Mouse (Mus musculus) heart, adult 2 months (tissue): ENCODE measurements at regions not wholly inside any gene's neighbourhood (a gene's known extent, or its start where the extent isn't known, plus 50 kb on each side); places are given as distances from the start of the nearest gene placed in this dataset.

Experiments
- DNase-seq, 2 experiments: peaks; one replicate each; pipeline ENCODE4 v3.0.0; 2021
- H3K27ac ChIP-seq: fragments of 200-600 bp; 2 replicates; pipeline ENCODE4 v1.8.1; 2022
- H3K27me3 ChIP-seq: fragments of 200-500 bp; 2 replicates; pipeline ENCODE4 v1.6.1; 2012; ENCODE audit warnings: mild to moderate bottlenecking, low read length, inconsistent platforms, mixed read lengths; ENCODE audit not compliant: control insufficient read depth, insufficient read depth
- H3K36me3 ChIP-seq: fragments of 200-500 bp; 2 replicates; pipeline ENCODE4 v1.6.1; 2012; ENCODE audit warnings: low read length, inconsistent platforms; ENCODE audit not compliant: control insufficient read depth, insufficient read depth
- H3K4me1 ChIP-seq: fragments of 200-500 bp; 2 replicates; pipeline ENCODE4 v1.6.1; 2011; ENCODE audit warnings: low read length; ENCODE audit not compliant: control insufficient read depth, insufficient read depth
- H3K4me3 ChIP-seq: fragments of 200-600 bp; 2 replicates; pipeline ENCODE4 v1.8.1; 2022
- H3K79me2 ChIP-seq: fragments of 200-500 bp; replicated peaks from 2 replicates; pipeline ENCODE4 v1.6.1; 2012; ENCODE audit warnings: mild to moderate bottlenecking, inconsistent platforms, low read length, moderate library complexity, mixed read lengths; ENCODE audit not compliant: control insufficient read depth, insufficient read depth
- H3K9ac ChIP-seq: fragments of 200-500 bp; 2 replicates; pipeline ENCODE4 v1.6.1; 2012; ENCODE audit warnings: low read depth, mild to moderate bottlenecking, control low read depth, inconsistent platforms, low read length, mixed read lengths
- CTCF ChIP-seq: fragments of 200-600 bp; IDR thresholded peaks from 2 replicates; pipeline ENCODE4 v1.8.1; 2022; ENCODE audit warnings: antibody characterized with exemption, mild to moderate bottlenecking, moderate library complexity
- EP300 ChIP-seq: fragments of 200-500 bp; IDR thresholded peaks from 2 replicates; pipeline ENCODE4 v1.6.1; 2011; ENCODE audit warnings: low read depth, low read length, control low read depth; ENCODE audit not compliant: insufficient read depth
- POLR2A ChIP-seq: fragments of 200-500 bp; IDR thresholded peaks from 2 replicates; pipeline ENCODE4 v1.6.1; 2011; ENCODE audit warnings: mild to moderate bottlenecking, low read depth, low read length, control low read depth; ENCODE audit not compliant: insufficient read depth
- WGBS: fragments of 180-500 bp; shearing (Covaris S2); methylation state at CpG from one replicate; pipeline ENCODE4 v1.1.7; 2018; 5-methylcytosine and 5-hydroxymethylcytosine counted together
- intact Hi-C: fragments of 180-260 bp; cut with DNase I; formaldehyde crosslinking; loops from one replicate; pipeline ENCODE4 v1.15.1; 2025

DNA sequence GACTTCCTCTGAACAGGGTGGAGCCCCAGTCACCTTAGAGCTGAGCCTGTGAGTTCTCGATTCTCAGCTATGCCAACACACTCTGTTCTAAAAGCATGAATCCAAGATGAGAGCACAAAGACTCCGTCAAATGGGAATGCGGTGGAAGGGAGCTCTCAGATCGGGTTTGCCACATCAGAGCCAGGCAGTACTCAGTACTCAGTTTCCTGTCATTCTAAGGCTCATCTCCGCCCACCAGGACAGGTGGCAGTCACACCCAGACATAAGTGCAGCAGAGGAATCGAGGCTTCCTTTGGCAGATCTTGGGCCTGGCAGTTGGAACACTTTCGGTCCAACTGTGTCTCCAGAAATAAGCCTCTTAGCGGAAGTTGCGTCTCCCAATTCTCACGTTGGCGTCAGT lies 94.4 kb upstream of the Epb41l3 start:
- no peak for DNase-seq
- H3K79me2 ChIP-seq, result no peaks in the 10 kb centered on the region
- no peaks in the 10 kb centered on the region for H3K27me3 ChIP-seq
- no peak overlapping the region for H3K4me3 ChIP-seq
- no peak overlapping the region for H3K27ac ChIP-seq
- 85% methylated on average over 11 of the region's 11 CpGs for WGBS
- TF ChIP-seq CTCF (no peak), POLR2A (no peak), EP300 (no peak)
- H3K36me3 ChIP-seq, result no peaks in the 10 kb centered on the region
- H3K9ac ChIP-seq, result no peak overlapping the region
- no peaks in the 10 kb centered on the region for H3K4me1 ChIP-seq
- intact Hi-C loops, result no loop called here

DNA sequence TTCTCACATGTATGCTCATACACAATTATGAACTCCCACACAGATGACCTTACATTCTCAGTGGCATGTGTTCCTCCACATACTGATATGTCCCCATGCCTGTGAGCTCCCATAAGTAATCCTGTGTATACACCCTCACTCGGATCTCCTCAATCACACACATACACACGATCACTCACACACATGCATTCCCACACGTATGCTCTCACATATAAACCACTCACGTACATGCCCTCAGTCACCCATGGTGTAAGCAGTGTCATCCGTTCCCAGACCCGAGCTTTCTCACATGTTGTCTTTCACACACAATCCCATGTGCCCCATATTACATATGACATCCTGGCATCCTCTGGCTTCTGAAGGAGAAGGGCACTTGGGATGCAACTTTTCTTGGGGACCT lies 93.4 kb upstream of the Epb41l3 start:
- WGBS, result 90% methylated on average over 6 of the region's 6 CpGs
- intact Hi-C loops, result no loop called here

DNA sequence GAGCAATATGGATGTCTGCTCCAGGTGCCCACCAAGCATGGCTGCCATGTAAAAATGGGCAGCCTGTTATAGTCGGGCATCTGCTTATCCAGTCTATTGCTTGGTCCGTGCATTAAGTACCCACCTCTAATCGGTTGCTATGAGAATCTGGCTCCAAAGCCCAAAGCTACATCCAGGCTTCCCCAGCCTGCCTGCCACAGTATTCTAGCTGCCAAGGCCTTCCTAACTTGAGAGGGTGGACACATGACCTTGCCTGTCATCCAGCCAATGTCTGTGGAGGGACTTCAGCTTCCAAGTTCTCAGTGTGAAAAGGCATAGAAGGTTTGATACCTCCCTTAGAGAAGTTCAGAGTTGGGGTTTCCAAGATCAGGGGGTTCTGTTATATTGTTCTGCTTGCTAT lies 75.6 kb upstream of the Epb41l3 start:
- H3K36me3 ChIP-seq, result no peaks in the 10 kb centered on the region
- no peaks in the 10 kb centered on the region for H3K79me2 ChIP-seq
- intact Hi-C loops, result no loop called here
- H3K27ac ChIP-seq, result no peak overlapping the region
- no peak overlapping the region for H3K9ac ChIP-seq
- peak in 1 of 2 experiments; percentile 9 for DNase-seq
- no peak for TF ChIP-seq EP300
- TF ChIP-seq POLR2A, result no peak
- TF ChIP-seq CTCF, result no peak
- 70% methylated on average over 3 of the region's 3 CpGs for WGBS
- H3K4me3 ChIP-seq, result no peak overlapping the region
- H3K27me3 ChIP-seq, result no peaks in the 10 kb centered on the region
- H3K4me1 ChIP-seq, result no peaks in the 10 kb centered on the region

More for the DNA sequence above, 93.4 kb upstream of the Epb41l3 start:
- H3K4me3 ChIP-seq, result no peak overlapping the region
- no peaks in the 10 kb centered on the region for H3K4me1 ChIP-seq
- H3K79me2 ChIP-seq, result no peaks in the 10 kb centered on the region
- H3K27me3 ChIP-seq, result no peaks in the 10 kb centered on the region
- no peak for TF ChIP-seq POLR2A
- no peak for TF ChIP-seq EP300
- TF ChIP-seq CTCF, result no peak
- H3K27ac ChIP-seq, result no peak overlapping the region
- H3K9ac ChIP-seq, result no peak overlapping the region
- H3K36me3 ChIP-seq, result no peaks in the 10 kb centered on the region
- DNase-seq, result no peak

- WGBS, result 72% methylated on average over 7 of the region's 7 CpGs
- no peaks in the 10 kb centered on the region for H3K4me1 ChIP-seq
- no peak overlapping the region for H3K9ac ChIP-seq
- no peak for DNase-seq
- TF ChIP-seq POLR2A, result no peak
- TF ChIP-seq EP300, result no peak
- no peak for TF ChIP-seq CTCF
- H3K36me3 ChIP-seq, result no peaks in the 10 kb centered on the region
- no peaks in the 10 kb centered on the region for H3K27me3 ChIP-seq
- intact Hi-C loops, result no loop called here
- no peak overlapping the region for H3K27ac ChIP-seq
- no peaks in the 10 kb centered on the region for H3K79me2 ChIP-seq
- no peak overlapping the region for H3K4me3 ChIP-seq
Observed at GRCm38 (mm10) chr17:69004051-69004450, 71.4 kb upstream of the Epb41l3 start.

DNA sequence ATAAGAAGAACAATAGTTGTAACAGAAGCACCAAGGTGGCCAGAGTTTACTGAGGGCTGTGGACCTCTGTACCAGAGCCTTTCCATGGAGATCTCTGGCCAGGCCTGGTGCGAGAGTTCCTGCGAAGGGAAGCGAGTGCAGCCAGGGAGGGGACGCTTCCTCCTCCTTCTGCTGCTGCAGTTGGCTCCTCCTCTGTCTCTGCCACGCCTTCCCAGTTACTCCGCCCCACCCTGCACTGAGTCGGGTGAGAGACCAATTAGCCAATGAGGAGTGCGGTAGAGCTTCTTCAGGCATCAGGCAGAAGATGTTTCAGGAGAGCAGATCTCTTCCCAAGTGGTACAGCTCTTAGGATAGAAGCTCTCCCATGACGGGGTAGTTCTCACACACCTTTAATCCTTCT lies 69.2 kb upstream of the Epb41l3 start:
- Histone ChIP-seq H3K4me1 (no peaks in the 10 kb centered on the region), H3K9ac (no peak overlapping the region), H3K79me2 (no peaks in the 10 kb centered on the region), H3K27me3 (no peaks in the 10 kb centered on the region), H3K4me3 (no peak overlapping the region), H3K27ac (no peak overlapping the region), H3K36me3 (no peaks in the 10 kb centered on the region)
- intact Hi-C loops, result no loop called here
- DNase-seq, result no peak
- TF ChIP-seq EP300 (no peak), CTCF (no peak), POLR2A (no peak)
- 35% methylated on average over 9 of the region's 9 CpGs for WGBS
